Mouse (Mus musculus): ENCODE results near the gene Rmnd1.
"Not testable (repeated sequence)": the region's sequence is repeated elsewhere in the genome, so short reads cannot be mapped to it uniquely, and the experiment has no call there.

Rmnd1 gene

DNA sequence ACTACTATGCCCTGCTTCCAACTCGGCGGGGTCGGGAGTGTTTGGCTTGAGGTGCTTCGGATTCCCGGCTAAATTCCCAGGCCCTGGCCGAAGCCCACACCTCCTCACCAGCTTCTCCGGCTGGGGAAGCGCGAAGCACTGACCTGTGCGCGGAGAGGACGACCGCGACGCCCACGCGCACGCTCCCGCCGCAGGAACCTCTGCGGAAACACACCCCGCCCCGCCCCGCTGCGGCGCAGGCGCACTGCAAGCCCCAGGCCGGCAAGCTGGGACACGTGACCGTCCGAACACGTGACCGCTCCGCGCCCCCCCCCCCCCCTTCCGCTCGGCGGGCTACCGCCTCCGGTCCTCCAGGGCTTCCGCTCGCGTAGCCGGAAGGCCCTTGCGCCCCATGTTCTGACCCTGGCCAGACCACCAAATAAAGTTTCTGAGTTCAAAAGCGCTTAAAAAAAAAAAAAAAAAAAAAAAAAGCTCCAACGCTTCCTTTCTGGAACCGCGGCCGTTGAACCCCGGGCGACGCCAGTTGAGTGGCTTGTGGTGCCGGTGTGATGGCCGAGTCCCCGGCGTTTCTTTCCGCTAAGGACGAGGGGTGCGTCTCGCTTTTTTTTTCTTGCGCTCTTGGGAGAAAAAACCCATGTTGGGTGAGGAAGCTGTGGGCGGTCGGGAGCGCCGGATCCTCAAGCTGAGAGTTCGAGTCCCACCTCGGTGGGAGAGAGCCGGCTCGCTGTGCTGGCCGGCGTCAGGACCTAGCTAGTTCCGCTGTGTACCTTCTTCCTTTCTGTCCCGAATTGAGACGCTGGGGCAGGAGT is at the start of gene Rmnd1, which contains the start of gene Armt1:
Gene Rmnd1 (minus strand): TSS at position 266 of the 809 bp plus-strand sequence.
Gene Armt1 (plus strand): TSS at position 345 of the 809 bp plus-strand sequence.
- DNase-seq (ENCODE audit: low spot score), result peak; percentile 94

DNA sequence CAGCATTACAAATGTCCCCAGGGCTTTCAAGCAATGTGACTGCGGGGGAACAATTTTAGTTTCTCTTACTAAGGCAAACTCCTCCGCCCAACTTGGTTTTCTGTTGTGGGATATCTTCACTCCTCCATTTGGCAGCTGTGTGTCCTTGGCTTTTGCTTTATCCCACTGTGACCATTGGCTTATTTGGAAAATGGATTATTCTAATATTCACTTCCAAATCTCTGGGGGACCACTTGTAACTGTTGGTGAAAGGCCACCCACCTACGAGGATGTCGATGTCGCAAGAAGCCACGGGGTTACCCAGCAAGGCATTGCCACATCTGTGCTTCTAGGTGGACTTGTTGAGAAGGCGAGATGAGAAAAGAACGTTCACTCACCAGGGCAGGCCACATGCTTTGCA is 49.5 kb upstream of the Rmnd1 start:
- no peak for DNase-seq (ENCODE audit: low spot score)

DNA sequence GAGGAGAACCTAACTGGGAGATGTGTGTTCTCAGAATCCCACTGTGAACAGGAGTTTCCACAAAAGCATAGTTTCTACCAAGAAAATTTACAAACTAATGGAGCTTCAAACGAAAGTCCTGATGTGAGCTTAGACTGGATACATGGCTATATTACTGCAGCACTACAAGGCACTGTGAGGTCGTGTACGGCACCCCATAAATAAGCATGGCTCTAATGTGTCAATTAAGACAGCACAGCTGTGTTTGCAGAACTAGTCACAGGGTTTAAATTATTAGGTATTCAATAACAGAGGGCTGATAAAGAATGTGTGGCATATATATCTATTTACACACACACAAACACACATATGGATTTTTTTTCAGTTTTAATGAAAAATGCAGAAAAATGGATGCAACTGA is 48.7 kb upstream of the Rmnd1 start:
- DNase-seq (ENCODE audit: low spot score), result no peak

DNA sequence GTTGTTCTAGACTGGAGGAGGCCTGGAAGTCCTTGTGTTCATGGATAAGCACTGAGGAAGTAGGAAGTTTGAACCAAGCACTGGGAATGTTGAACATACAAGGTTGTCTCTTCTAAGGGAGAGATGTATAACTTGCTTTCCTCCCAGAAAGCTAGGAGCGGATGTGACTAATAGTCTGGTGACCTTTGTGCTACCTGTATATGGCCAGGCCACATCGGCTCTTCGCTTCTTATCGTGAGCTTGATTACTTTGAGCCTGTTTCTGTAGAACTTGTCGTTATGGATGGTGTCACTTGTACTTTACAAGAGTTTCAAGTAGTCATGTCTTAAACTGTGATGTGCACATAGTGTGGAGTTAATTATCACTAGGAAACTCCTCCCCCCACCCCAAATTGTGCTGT is 44.4 kb upstream of the Rmnd1 start:
- no peak for DNase-seq (ENCODE audit: low spot score)

DNA sequence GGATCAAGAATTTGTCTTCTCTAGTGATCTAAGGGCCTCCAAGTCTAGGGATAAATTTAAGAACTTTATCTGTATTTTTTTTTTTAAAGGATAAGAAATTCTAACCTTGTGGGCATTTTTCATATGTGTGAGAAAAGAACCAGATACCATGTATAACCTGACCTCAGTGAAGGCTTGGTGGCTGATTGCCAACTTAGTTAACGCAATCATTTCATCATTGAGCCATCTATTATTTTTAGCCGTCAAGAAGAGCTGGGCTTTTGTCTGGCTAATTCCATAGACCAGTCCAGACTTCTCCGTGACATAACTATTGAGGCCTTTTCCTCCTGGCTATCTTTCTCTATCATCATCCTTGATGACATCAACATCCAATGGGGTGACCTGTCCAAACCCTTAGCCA is 43.2 kb upstream of the Rmnd1 start:
- no peak for DNase-seq (ENCODE audit: low spot score)

DNA sequence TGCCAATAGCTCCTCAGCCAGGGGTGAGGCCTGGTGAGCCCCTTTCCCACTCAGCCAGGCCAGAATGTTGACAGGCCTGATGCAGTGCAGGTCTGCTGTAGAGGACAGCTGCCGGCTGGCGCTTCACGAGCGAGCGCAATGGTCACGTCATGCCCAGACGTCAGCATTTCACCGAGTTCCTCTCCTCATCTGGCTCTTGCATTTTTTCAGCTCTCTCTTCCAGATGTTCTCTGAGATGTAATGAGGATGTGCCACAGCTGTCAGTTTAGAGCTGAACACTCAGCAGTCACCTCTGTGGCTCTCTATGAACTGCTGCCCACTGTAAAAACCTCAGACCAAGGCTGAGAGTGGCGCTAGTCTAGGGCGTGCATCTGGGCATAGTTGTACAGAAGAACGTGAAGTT is 41.4 kb upstream of the Rmnd1 start:
- no peak for DNase-seq (ENCODE audit: low spot score)

DNA sequence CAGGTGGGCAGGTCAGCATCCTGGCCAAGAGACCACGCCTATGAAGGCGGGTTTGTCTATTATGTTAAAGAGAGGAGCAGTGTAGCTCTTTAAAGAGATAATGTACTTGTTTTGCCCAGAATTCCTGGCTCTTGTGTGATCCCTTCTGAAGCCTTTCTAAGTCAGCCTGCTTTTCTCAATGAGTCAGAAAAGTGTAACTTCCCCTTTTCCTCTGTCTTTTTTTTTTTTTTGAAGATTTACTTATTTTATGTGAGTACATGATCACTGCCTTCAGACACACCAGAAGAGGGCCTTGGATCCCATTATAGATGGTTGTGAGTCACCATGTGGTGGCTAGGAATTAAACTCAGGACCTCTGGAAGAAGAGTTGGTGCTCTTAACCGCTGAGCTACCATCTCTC is 37.2 kb upstream of the Rmnd1 start:
- DNase-seq (ENCODE audit: low spot score), result no peak

DNA sequence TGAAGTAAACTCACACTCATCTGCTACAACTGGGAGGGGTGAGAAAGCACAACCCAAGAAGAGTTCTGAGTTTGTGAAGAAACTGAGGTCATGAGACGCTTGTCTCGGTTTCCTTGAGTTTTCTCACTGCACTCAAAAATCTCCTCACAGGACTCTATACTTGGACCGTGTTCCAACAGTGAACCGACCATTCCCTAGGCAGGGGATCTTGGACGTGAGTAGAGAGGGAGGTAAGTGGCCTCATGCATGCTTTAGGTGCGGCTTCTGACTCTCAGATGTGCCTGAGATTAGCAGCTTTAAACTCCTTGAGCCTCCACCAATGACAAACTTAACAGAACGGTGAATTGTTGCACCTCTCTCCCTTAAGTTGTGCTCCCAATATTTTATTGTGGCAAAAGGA is 33.6 kb upstream of the Rmnd1 start:
- no peak for DNase-seq (ENCODE audit: low spot score)

DNA sequence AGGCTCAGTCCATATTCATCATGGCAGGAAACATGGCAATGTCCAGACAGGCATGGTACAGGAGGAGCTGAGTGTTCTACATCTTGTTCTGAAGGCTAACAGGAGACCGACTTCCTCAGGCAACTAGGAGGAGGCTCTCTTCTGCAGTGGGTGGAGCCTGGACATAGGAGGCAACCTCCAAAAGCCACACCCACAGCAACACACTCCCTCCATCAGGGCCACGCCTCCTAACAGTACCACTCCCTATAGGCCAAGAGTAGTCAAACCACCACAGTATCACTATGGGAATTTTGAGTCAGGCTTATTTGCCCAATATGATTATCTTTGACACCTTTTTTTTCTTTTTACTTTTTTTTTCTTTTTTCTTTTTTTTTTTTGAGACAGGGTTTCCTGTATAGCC is 28.0 kb upstream of the Rmnd1 start:
- DNase-seq (ENCODE audit: low spot score), result no peak

DNA sequence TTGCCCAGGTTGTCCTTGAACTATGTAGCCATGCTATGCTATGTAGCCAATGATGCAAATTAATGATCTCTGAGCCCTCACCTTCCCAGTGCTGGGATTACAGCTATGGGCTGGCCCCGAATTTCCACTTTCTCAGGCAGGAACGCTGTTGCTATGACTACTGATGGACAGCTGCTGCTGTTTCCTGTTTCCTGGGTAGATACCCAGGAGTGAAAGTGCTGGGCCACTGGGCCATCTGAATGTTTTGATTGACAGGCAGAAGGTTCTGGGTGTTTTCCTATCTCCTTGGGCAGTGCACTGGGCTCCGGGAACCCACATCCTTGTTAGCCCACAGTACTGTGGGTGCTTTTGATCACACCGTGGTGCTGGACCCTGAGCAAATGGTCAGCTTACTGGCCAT is 24.2 kb upstream of the Rmnd1 start:
- no peak for DNase-seq (ENCODE audit: low spot score)

DNA sequence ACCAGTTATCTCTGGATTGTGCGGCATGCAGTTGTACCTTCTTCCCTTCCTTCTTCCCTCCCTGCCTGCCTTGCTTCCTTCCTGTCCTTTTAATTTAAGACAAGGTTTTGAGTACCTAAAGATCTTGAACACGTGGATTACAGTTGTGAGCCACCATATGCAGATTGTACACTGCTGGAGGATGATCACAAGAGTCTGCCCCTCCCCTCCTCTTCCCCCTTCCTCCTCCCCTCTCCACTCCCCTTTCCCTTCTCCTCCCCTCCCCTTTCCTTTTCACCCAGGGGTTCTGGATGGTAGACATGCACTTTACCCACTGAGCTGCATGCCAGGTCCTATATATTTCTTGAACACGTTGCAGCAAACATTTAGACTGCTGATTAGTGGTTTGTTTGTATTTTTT is 3.2 kb upstream of the Rmnd1 start:
- DNase-seq (ENCODE audit: low spot score), result no peak

DNA sequence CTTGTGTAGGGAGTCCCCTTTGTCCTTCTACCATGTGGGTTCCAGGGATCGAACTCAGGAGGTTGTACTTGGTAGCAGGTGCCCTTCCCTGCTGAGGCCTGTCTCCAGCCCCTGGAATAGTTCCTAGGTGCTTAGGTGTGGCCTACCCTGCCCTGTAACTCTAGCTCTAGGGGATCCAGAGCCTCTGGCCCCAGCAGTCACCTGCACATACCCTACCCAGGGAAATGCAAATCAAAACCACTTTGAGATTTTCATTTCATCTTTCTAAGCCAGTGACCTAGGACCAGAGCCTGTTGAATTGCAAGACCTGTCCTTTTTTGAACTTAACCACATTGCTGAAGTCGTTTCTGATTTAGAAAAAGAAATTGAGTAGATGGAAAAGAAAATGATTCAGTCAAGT is 1.7 kb upstream of the Rmnd1 start:
- DNase-seq (ENCODE audit: low spot score), result not testable (repeated sequence)

DNA sequence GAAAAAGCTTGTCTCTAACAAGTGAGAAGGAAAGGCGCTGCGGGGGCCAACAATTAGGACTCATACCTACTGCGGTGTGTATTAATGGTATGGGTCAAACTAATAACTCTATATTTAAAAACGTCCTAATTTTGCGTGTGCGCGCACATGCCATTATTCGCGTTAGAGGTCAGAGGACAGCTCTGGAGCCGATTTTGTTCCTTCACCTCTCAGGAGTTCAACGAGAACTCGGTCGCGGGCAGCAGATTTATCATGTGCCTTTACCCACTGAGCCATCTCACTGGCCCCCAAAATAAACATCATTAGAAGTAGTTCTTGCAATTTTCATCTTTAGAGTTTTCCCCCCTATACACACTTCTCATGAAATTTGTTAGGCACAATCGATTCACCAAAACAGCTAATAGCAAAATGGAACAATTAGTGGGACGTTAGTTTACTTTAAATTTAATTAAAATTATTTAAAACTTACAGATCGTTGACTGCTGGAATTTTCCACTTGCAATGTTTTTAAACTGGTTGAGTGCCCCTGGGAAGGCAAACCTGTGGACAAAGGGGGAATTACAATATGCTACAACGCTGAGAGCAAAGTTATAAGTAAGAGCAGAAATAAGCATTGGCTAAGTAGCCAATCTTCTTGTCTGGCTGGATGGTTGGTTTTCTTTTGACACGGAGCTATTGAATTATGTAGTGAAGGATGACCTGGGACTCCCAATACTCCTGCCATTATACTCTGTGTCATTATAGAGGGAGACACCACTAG is 988 bp upstream of the Rmnd1 start:
- peak; percentile 35 for DNase-seq (ENCODE audit: low spot score)

DNA sequence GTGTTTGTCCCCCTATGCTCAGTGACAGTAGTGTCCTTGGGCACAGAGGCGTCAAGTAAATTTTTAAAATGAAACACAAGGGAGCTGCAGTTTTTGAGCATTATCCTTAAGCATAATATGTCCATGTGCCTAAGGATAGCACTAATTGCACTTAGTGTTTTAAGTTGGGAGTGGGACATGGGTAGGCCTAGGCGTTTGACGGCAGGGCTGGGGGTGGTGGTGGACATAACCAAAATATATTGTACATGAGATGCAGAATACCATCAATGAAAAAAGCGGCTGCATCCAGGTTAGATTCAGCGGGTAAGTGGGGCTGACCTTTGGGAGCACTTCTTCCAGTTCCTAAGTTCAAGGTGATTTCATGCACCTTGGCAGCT is 454 bp downstream of the Rmnd1 start:
- DNase-seq (ENCODE audit: low spot score), result peak; percentile 5

DNA sequence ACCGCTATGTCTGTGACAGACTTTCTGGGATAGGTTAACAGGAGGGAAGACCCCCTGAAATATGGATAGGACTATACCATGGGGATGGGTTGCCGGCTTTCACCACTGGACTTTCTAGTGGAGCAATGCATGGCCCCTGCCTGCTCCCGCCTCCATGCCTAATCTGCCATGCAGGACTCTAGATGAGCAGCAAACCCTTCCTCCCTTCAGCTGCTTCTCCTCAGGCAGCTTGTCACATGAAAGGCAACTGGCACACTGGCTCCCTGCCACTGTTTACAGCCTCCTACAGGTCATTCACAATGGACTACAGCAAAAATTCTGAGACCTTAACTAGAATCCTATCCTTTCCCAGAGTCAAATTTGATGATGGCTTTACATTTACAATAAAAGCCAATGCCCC is 1.4 kb downstream of the Rmnd1 start:
- no peak for DNase-seq (ENCODE audit: low spot score)

DNA sequence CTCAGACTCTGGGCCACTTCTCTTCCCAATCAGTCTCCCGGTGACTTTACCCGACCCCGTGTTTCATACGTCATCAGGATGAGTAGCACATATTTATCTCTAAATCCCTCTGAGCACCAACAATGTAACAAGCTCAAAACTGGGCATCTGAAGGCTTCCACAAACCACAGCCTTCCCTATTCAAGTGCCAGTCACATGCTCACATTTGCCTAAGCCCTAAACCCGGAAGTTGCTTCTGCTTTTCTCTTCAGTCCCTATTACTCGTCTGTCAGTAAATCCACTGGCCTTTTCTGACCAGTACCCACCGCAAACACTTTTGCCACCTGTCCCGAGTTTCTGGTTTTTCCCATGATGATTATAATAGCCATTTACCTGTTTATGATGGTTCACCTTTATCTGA is 1.8 kb downstream of the Rmnd1 start:
- DNase-seq (ENCODE audit: low spot score), result no peak

DNA sequence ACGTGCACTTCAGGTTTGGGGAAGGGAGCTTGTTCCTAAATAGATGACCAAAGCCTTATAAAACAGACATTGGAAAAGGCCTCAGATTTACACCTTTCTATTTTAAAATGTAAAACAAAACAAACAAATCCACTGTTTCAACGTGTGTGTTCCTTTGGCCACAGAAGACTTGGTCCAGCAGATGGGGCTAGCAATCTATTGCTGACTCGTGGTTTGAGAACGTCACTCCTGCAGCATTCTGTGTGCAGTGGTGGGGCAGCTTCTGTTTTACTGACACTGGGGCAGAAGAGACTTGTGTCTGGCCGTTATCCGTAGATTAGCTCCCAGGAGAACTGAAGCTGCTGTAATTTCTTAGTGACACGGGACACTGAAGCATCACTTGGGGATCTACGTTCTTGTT is 6.9 kb downstream of the Rmnd1 start:
- DNase-seq (ENCODE audit: low spot score), result no peak

DNA sequence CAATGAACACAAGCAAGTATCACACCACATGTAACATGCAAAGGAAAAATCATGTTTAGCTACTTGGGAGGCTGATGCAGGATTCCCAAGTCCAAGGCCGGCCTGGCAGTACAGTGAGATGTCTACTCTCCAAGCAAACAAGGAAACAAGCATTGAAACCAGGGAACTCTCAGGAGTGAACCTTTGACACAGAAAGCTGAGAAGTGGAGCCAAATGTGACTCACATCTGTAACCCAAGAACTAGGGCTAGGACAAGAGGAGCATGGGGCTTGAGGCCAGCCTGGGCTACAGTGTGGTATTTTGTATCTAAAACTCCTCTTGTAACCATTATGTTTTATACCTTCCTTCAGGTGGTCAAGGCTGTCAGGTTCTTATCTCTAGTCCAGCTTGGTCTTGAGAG is 25.0 kb downstream of the Rmnd1 start:
- DNase-seq (ENCODE audit: low spot score), result no peak

DNA sequence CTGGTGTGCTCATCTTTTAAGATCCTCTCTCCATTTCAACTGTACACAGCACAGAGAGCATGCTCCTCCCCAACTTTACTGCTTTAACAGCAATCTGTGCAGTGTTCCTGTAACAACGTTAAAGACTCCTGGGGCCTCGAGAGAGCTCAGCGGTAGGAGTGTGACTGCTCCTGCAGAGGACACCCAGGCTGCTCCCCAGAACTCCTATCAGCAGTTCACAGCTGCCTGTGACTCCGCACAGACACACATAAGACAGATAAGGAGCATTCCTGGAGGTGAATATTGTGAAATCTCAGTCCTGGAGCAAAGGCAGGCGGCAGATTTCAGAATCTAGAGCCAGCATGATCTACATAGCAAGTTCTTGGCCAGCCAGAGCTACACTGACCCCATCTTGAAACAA is 26.7 kb downstream of the Rmnd1 start:
- DNase-seq (ENCODE audit: low spot score), result no peak

DNA sequence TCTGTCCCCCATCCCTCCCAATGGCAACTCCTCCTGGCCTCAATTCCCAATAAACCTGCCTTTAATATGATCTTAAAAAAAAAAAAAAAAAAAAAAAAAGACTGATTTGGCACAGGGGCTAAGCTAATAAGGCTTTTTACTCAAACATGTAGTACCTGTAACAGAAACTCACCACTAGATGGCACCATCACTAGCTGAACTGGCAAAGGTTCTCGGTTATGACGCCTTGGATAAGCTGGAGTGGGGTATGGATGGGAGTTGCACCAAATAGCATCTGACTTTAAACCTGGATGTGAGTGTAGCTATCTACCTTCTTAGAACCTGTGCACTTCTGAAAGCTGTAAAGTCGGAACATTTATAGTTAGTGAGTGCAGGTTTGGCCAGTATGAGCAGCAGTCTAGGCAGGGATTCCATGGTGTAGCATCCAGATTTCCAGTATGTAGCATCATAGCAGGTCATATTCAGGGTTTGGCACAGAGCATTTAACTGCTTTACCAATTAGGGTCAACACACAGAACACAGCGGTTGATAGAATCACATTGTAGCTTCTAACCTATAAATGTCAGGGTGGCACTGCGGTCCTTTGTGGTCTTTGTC is 27.2 kb downstream of the Rmnd1 start:
- peak; percentile 88 for DNase-seq (ENCODE audit: low spot score)

DNA sequence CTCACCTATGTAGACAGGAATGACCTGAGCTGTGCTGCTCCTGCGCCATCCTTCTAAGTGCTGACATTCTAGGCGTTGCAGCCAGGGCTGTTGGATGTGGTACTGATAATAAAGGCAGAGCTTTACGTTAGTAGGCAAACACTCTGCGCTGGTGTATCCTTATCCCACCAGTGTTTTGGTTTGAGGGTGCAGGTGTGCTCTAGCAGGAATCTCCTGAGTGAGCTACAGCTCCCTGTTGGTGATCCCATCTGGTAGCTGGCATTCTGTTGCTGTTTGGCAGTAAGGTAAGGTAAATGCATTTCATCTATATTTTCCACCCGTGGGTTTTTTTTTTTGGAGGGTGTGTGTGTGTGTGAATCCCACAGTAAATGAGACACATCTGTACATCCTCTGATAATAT is 34.1 kb downstream of the Rmnd1 start:
- no peak for DNase-seq (ENCODE audit: low spot score)

DNA sequence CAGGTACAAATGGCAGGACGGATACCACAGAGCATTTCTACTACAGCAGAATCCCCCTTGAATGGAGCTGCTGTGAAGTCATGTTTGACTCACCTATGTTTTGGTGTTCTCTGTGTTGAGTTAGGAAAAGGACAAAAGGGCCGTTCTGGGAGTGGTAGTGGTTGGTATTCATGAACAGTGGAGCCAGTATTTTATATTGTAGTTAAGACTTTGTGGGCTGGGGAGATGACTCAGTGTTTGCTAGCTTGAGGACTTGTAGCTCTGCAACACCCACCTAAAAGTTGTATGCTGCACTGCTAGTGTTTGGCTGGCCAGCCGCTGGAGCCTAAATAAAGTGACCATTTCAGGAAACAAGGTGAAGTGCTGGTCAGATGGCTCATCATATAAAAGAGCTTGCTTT is 36.9 kb downstream of the Rmnd1 start:
- no peak for DNase-seq (ENCODE audit: low spot score)

DNA sequence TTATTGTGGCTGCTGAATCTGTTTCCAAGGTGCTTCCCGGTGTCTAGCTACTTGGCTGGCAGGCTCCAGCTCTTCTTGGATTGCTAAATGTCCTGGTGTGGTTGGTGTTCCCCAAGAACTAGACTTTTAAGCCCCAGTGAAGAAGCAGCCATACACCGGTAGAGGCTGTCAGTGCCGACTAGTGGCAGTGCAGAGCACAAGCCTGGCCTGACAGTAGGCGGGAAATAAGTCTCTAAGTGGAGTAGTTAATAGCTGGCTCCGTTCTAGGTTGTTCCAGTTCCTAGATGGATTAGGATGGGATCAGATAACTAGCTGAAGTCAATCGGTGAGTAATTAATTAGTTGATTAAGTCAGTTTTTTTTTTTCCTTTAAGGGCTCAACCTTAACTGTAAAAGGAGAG is 40.3 kb downstream of the Rmnd1 start:
- DNase-seq (ENCODE audit: low spot score), result peak; percentile 49
